Mouse (Mus musculus) limb, embryonic 15.5 days (tissue): ENCODE data around the gene Fkbp6. TPM values are rescaled to one million over a fixed set of nuclear protein-coding genes. Genes with fewer than 3 reads are reported as not detected.

Experiments
- ATAC-seq: fragments of 200-750 bp; cut with Nextera tagmentation; 2 replicates; pipeline ENCODE4 v1.8.0; 2017; ENCODE audit warnings: low read depth, moderate TSS enrichment; ENCODE audit not compliant: insufficient number of reproducible peaks, low FRiP score, low TSS enrichment
- H3K27ac ChIP-seq: fragments of 300-500 bp; sonication (generic); 2 replicates; pipeline ENCODE4 v1.5.1; 2015; ENCODE audit warnings: moderate library complexity, mild to moderate bottlenecking, inconsistent platforms
- H3K27me3 ChIP-seq: fragments of 300-500 bp; sonication (generic); 2 replicates; pipeline ENCODE4 v1.6.1; 2015; ENCODE audit warnings: inconsistent platforms
- H3K36me3 ChIP-seq: fragments of 300-500 bp; sonication (generic); 2 replicates; pipeline ENCODE4 v1.6.1; 2015; ENCODE audit warnings: inconsistent platforms
- H3K4me1 ChIP-seq: fragments of 300-500 bp; sonication (generic); 2 replicates; pipeline ENCODE4 v1.6.1; 2015; ENCODE audit warnings: inconsistent platforms
- H3K4me2 ChIP-seq: fragments of 300-500 bp; sonication (generic); 2 replicates; pipeline ENCODE4 v1.6.1; 2015; ENCODE audit warnings: mild to moderate bottlenecking, inconsistent platforms
- H3K4me3 ChIP-seq: fragments of 300-500 bp; sonication (generic); 2 replicates; pipeline ENCODE4 v1.5.1; 2015; ENCODE audit warnings: mild to moderate bottlenecking, inconsistent platforms
- H3K9ac ChIP-seq: fragments of 300-500 bp; sonication (generic); 2 replicates; pipeline ENCODE4 v1.6.1; 2015; ENCODE audit warnings: inconsistent platforms
- H3K9me3 ChIP-seq: fragments of 300-500 bp; sonication (generic); 2 replicates; pipeline ENCODE4 v1.6.1; 2016; ENCODE audit warnings: inconsistent platforms
- WGBS: fragments of 180-500 bp; shearing (Covaris S2); methylation state at CpG from one replicate; pipeline ENCODE4 v1.1.7; 2015; 5-methylcytosine and 5-hydroxymethylcytosine counted together
- polyA plus RNA-seq: library from polyadenylated mRNA; unstranded; fragments of >200 nt; fragmentation: Nextera tagmentation; extraction: Ambion mirVana; gene quantifications from 2 replicates; pipeline ENCODE4 v1.2.1, GENCODE M21; 2015

Fkbp6 gene
- polyA plus RNA-seq, 1 experiment from 2014 or later = not detected

- no peak overlapping the region for H3K27ac ChIP-seq
- H3K4me3 ChIP-seq = no peak overlapping the region
- no peak overlapping the region for H3K9ac ChIP-seq
- H3K4me2 ChIP-seq = no peak overlapping the region
- ATAC-seq = no peak
- H3K27me3 ChIP-seq = no peaks in the 10 kb centered on the region
- peaks cover 6% of the 10 kb centered on the region for H3K4me1 ChIP-seq
- WGBS = 39% methylated on average over 4 of the region's 4 CpGs
- H3K36me3 ChIP-seq = no peaks in the 10 kb centered on the region
- H3K9me3 ChIP-seq = no peaks in the 10 kb centered on the region
Measured at GRCm38 (mm10) chr5:135347511-135348011, 2.3 kb downstream of the Fkbp6 start.

GRCm38 (mm10) chr5:135346430-135346829, 3.4 kb downstream of the Fkbp6 start:
- H3K9me3 ChIP-seq = no peaks in the 10 kb centered on the region
- H3K4me3 ChIP-seq = no peak overlapping the region
- no peak overlapping the region for H3K4me2 ChIP-seq
- H3K36me3 ChIP-seq = no peaks in the 10 kb centered on the region
- no peak overlapping the region for H3K9ac ChIP-seq
- H3K4me1 ChIP-seq = peaks cover 6% of the 10 kb centered on the region
- no peaks in the 10 kb centered on the region for H3K27me3 ChIP-seq
- no peak for ATAC-seq
- WGBS = 13% methylated on average over 1 of the region's 1 CpGs
- no peak overlapping the region for H3K27ac ChIP-seq

GRCm38 (mm10) chr5:135345989-135346388, 3.9 kb downstream of the Fkbp6 start:
- Histone ChIP-seq H3K4me1 (peaks cover 6% of the 10 kb centered on the region), H3K4me3 (no peak overlapping the region), H3K9me3 (no peaks in the 10 kb centered on the region), H3K27ac (no peak overlapping the region), H3K36me3 (no peaks in the 10 kb centered on the region), H3K9ac (no peak overlapping the region), H3K27me3 (no peaks in the 10 kb centered on the region), H3K4me2 (no peak overlapping the region)
- no peak for ATAC-seq
- WGBS = 75% methylated on average over 7 of the region's 7 CpGs

GRCm38 (mm10) chr5:135337575-135337974, 12.3 kb downstream of the Fkbp6 start:
- Histone ChIP-seq H3K4me3 (no peak overlapping the region), H3K27me3 (no peaks in the 10 kb centered on the region), H3K4me1 (no peaks in the 10 kb centered on the region), H3K9ac (no peak overlapping the region), H3K4me2 (no peak overlapping the region), H3K36me3 (no peaks in the 10 kb centered on the region), H3K9me3 (no peaks in the 10 kb centered on the region), H3K27ac (no peak overlapping the region)
- 46% methylated on average over 3 of the region's 3 CpGs for WGBS
- no peak for ATAC-seq

GRCm38 (mm10) chr5:135331161-135331560, 18.7 kb downstream of the Fkbp6 start:
- Histone ChIP-seq H3K36me3 (no peaks in the 10 kb centered on the region), H3K9ac (no peak overlapping the region), H3K4me2 (no peak overlapping the region), H3K4me3 (no peak overlapping the region), H3K4me1 (no peaks in the 10 kb centered on the region), H3K27me3 (no peaks in the 10 kb centered on the region), H3K27ac (no peak overlapping the region), H3K9me3 (no peaks in the 10 kb centered on the region)
- 83% methylated on average over 6 of the region's 6 CpGs for WGBS
- no peak for ATAC-seq

- H3K4me1 ChIP-seq = no peaks in the 10 kb centered on the region
- no peak overlapping the region for H3K4me2 ChIP-seq
- H3K4me3 ChIP-seq = no peak overlapping the region
- no peak overlapping the region for H3K27ac ChIP-seq
- H3K27me3 ChIP-seq = no peaks in the 10 kb centered on the region
- WGBS = 86% methylated on average over 5 of the region's 5 CpGs
- H3K9ac ChIP-seq = no peak overlapping the region
- H3K9me3 ChIP-seq = no peaks in the 10 kb centered on the region
- no peaks in the 10 kb centered on the region for H3K36me3 ChIP-seq
- ATAC-seq = no peak
Measured at GRCm38 (mm10) chr5:135330201-135330600, 19.6 kb downstream of the Fkbp6 start.

- no peaks in the 10 kb centered on the region for H3K27me3 ChIP-seq
- no peaks in the 10 kb centered on the region for H3K9me3 ChIP-seq
- no peaks in the 10 kb centered on the region for H3K4me1 ChIP-seq
- WGBS = 67% methylated on average over 4 of the region's 4 CpGs
- no peak overlapping the region for H3K9ac ChIP-seq
- H3K4me2 ChIP-seq = no peak overlapping the region
- no peaks in the 10 kb centered on the region for H3K36me3 ChIP-seq
- no peak overlapping the region for H3K27ac ChIP-seq
- H3K4me3 ChIP-seq = no peak overlapping the region
- ATAC-seq = no peak
Measured at GRCm38 (mm10) chr5:135329471-135329870, 20.4 kb downstream of the Fkbp6 start.

- Histone ChIP-seq H3K4me3 (no peak overlapping the region), H3K9ac (no peak overlapping the region), H3K27ac (no peak overlapping the region), H3K36me3 (no peaks in the 10 kb centered on the region), H3K4me1 (no peaks in the 10 kb centered on the region), H3K27me3 (no peaks in the 10 kb centered on the region), H3K4me2 (no peak overlapping the region), H3K9me3 (no peaks in the 10 kb centered on the region)
- ATAC-seq = no peak
- 21% methylated on average over 3 of the region's 3 CpGs for WGBS
Measured at GRCm38 (mm10) chr5:135326121-135326659, 23.7 kb downstream of the Fkbp6 start.

GRCm38 (mm10) chr5:135322197-135322596, 27.6 kb downstream of the Fkbp6 start:
- no peaks in the 10 kb centered on the region for H3K9me3 ChIP-seq
- WGBS = 83% methylated on average over 1 of the region's 1 CpGs
- ATAC-seq = no peak

GRCm38 (mm10) chr5:135319856-135320255, 30.0 kb downstream of the Fkbp6 start:
- 44% methylated on average over 2 of the region's 2 CpGs for WGBS
- no peak overlapping the region for H3K4me2 ChIP-seq

More at GRCm38 (mm10) chr5:135322197-135322596, 27.6 kb downstream of the Fkbp6 start:
- Histone ChIP-seq H3K27me3 (no peaks in the 10 kb centered on the region), H3K4me1 (no peaks in the 10 kb centered on the region), H3K9ac (no peak overlapping the region), H3K4me2 (no peak overlapping the region), H3K36me3 (no peaks in the 10 kb centered on the region), H3K27ac (no peak overlapping the region), H3K4me3 (no peak overlapping the region)

GRCm38 (mm10) chr5:135316177-135316576, 33.7 kb downstream of the Fkbp6 start:
- no peak for ATAC-seq

More at GRCm38 (mm10) chr5:135319856-135320255, 30.0 kb downstream of the Fkbp6 start:
- Histone ChIP-seq H3K9ac (no peak overlapping the region), H3K27me3 (no peaks in the 10 kb centered on the region), H3K4me1 (no peaks in the 10 kb centered on the region), H3K9me3 (no peaks in the 10 kb centered on the region), H3K36me3 (no peaks in the 10 kb centered on the region), H3K27ac (no peak overlapping the region), H3K4me3 (no peak overlapping the region)
- no peak for ATAC-seq

GRCm38 (mm10) chr5:135306321-135306965, 43.4 kb downstream of the Fkbp6 start:
- no peaks in the 10 kb centered on the region for H3K4me1 ChIP-seq
- H3K27ac ChIP-seq = no peak overlapping the region
- H3K4me3 ChIP-seq = no peak overlapping the region
- ATAC-seq = no peak
- WGBS = 47% methylated on average over 10 of the region's 10 CpGs
- no peak overlapping the region for H3K4me2 ChIP-seq
- H3K9me3 ChIP-seq = no peaks in the 10 kb centered on the region
- H3K9ac ChIP-seq = no peak overlapping the region
- H3K36me3 ChIP-seq = no peaks in the 10 kb centered on the region
- peaks cover 6% of the 10 kb centered on the region; the same call in 1 of the 2 replicates for H3K27me3 ChIP-seq

More at GRCm38 (mm10) chr5:135316177-135316576, 33.7 kb downstream of the Fkbp6 start:
- no peak overlapping the region for H3K4me2 ChIP-seq
- no peaks in the 10 kb centered on the region for H3K27me3 ChIP-seq
- no peaks in the 10 kb centered on the region for H3K36me3 ChIP-seq
- no peak overlapping the region for H3K27ac ChIP-seq
- 71% methylated on average over 3 of the region's 3 CpGs for WGBS
- H3K4me1 ChIP-seq = no peaks in the 10 kb centered on the region
- H3K9ac ChIP-seq = no peak overlapping the region
- H3K9me3 ChIP-seq = no peaks in the 10 kb centered on the region
- no peak overlapping the region for H3K4me3 ChIP-seq
